Mouse (Mus musculus): Measurements from ENCODE around the gene Palm2. TPM values are rescaled to one million over a fixed set of nuclear protein-coding genes. Genes with fewer than 3 reads are reported as not detected.
A peak's percentile ranks its signal among the peaks of the same experiment; 100 is the strongest.

Palm2 gene
- polyA plus RNA-seq, 1 experiment from 2014 or later = 8.6 TPM

GRCm38 (mm10) chr4:57601903-57602617 is 168.0 kb downstream of the Palm2 start:
- no peak for ATAC-seq (ENCODE audit: insufficient number of reproducible peaks, low FRiP score, low TSS enrichment, low read depth)
- no peaks in the 10 kb centered on the region for H3K9me3 ChIP-seq
- H3K4me2 ChIP-seq = no peak overlapping the region
- peaks cover 12% of the 10 kb centered on the region for H3K4me1 ChIP-seq
- WGBS = 76% methylated on average over 10 of the region's 10 CpGs
- H3K36me3 ChIP-seq = no peaks in the 10 kb centered on the region
- no peak overlapping the region for H3K27ac ChIP-seq
- no peak overlapping the region for H3K9ac ChIP-seq
- no peak overlapping the region for H3K4me3 ChIP-seq
- no peaks in the 10 kb centered on the region for H3K27me3 ChIP-seq

DNA sequence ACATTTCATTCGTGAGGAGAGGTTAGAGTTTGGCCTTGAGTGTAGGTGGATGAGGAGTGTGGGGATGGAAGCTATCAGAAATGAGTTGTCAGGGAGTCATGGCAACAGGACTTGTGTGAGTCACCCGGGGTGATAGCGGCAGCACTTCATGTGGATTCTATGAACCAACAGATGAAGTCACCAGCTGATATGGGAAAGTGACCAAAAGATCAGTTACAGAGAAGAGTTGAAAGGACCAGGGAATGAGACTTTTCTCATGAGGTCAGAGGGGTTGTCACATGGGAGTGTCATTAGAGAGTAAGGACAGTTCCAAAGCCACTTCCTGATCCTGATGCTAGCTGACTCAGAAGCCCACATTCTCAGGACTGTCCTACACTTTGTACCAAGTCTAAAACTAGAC is 172.2 kb downstream of the Palm2 start:
- Histone ChIP-seq H3K4me1 (peaks cover 32% of the 10 kb centered on the region), H3K27me3 (no peaks in the 10 kb centered on the region), H3K4me3 (no peak overlapping the region), H3K4me2 (no peak overlapping the region), H3K9me3 (no peaks in the 10 kb centered on the region), H3K27ac (no peak overlapping the region), H3K9ac (no peak overlapping the region), H3K36me3 (no peaks in the 10 kb centered on the region)
- WGBS = 82% methylated on average over 3 of the region's 3 CpGs
- no peak for ATAC-seq (ENCODE audit: insufficient number of reproducible peaks, low FRiP score, low TSS enrichment, low read depth)

DNA sequence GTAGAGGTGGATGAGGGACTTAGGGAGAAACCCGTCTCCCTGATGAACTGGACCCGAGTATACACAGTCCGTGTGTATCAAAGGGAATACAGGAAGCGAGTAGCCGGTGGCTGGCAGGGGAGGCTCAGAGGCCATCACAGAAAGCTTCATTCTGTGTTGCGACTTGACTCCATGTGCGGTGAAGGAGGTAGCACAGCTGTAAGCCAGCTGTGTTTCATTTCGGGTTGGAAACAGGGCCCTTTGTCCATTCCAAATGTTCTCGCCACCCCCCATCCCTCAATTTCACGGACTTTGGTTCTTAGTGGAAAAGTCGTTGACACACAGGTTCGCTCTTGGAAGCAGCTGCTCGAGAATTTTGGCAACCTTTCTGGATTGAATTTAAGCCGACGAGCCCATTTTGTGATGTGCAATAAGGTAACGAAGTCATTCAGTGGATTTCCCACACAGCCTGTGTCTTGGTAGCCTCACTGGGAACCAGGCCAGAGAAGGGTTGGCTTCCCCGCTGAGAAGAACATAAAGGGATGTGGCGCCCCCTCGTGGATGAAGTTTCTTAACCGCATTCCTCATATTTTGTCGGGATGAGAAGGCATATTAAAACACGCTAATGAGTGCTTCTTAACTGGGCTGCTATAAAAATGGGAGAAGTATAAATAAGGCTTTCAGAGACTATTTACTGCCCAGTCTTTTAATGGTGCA is 173.3 kb downstream of the Palm2 start:
- H3K4me2 ChIP-seq = peak overlapping the region; percentile 44
- ATAC-seq (ENCODE audit: insufficient number of reproducible peaks, low FRiP score, low TSS enrichment, low read depth) = peak; percentile 77; the same call in 1 of the 2 replicates
- H3K27me3 ChIP-seq = no peaks in the 10 kb centered on the region
- no peak overlapping the region for H3K9ac ChIP-seq
- H3K9me3 ChIP-seq = no peaks in the 10 kb centered on the region
- peak overlapping the region; percentile 30 for H3K4me3 ChIP-seq
- H3K4me1 ChIP-seq = peaks cover 43% of the 10 kb centered on the region
- no peaks in the 10 kb centered on the region for H3K36me3 ChIP-seq
- H3K27ac ChIP-seq = peak overlapping the region; percentile 48
- 16% methylated on average over 22 of the region's 22 CpGs for WGBS

- Histone ChIP-seq H3K4me1 (peaks cover 38% of the 10 kb centered on the region), H3K4me3 (peak overlapping the region; percentile 7; the same call in 1 of the 2 replicates), H3K27me3 (no peaks in the 10 kb centered on the region), H3K4me2 (peak overlapping the region; percentile 35), H3K27ac (peak overlapping the region; percentile 65), H3K36me3 (no peaks in the 10 kb centered on the region), H3K9ac (no peak overlapping the region), H3K9me3 (no peaks in the 10 kb centered on the region)
- peak; percentile 74 for ATAC-seq (ENCODE audit: insufficient number of reproducible peaks, low FRiP score, low TSS enrichment, low read depth)
- WGBS = 10% methylated on average over 17 of the region's 17 CpGs
These were observed 177.4 kb downstream of the Palm2 start for GRCm38 (mm10) chr4:57611303-57612077.

- Histone ChIP-seq H3K27ac (no peak overlapping the region), H3K9ac (no peak overlapping the region), H3K4me2 (no peak overlapping the region), H3K27me3 (no peaks in the 10 kb centered on the region), H3K4me3 (no peak overlapping the region), H3K4me1 (peaks cover 30% of the 10 kb centered on the region), H3K9me3 (no peaks in the 10 kb centered on the region), H3K36me3 (no peaks in the 10 kb centered on the region)
- no peak for ATAC-seq (ENCODE audit: insufficient number of reproducible peaks, low FRiP score, low TSS enrichment, low read depth)
- WGBS = 82% methylated on average over 5 of the region's 5 CpGs
These were observed 178.7 kb downstream of the Palm2 start for GRCm38 (mm10) chr4:57612716-57613115.

- 91% methylated on average over 4 of the region's 4 CpGs for WGBS
- Histone ChIP-seq H3K36me3 (no peaks in the 10 kb centered on the region), H3K9me3 (no peaks in the 10 kb centered on the region), H3K27ac (no peak overlapping the region), H3K27me3 (no peaks in the 10 kb centered on the region), H3K4me3 (no peak overlapping the region), H3K9ac (no peak overlapping the region), H3K4me1 (peaks cover 37% of the 10 kb centered on the region), H3K4me2 (no peak overlapping the region)
- ATAC-seq (ENCODE audit: insufficient number of reproducible peaks, low FRiP score, low TSS enrichment, low read depth) = no peak
These were observed 180.6 kb downstream of the Palm2 start for GRCm38 (mm10) chr4:57614686-57615085.

DNA sequence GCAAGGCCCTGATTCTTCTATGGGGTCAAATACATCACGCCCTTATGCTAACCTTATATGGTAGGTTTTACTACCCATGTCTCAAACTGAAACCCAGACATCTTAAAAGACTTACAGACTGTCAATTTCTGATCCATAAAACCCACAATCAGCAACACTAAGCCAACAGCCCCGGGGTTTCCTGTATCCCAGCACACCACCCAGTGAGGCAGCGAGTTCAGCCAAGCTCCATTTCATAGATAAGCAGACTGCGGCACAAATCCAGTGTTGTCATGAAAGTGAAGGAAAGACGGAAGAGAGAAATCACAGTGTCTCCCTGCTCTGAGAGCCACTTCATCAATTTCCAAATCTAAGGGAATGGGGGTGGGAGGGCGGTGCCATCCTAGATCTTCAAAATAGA is 184.7 kb downstream of the Palm2 start:
- no peaks in the 10 kb centered on the region for H3K27me3 ChIP-seq
- no peaks in the 10 kb centered on the region for H3K9me3 ChIP-seq
- no peak overlapping the region for H3K4me2 ChIP-seq
- 58% methylated on average over 6 of the region's 6 CpGs for WGBS
- no peak overlapping the region for H3K4me3 ChIP-seq
- no peaks in the 10 kb centered on the region for H3K36me3 ChIP-seq
- no peak for ATAC-seq (ENCODE audit: insufficient number of reproducible peaks, low FRiP score, low TSS enrichment, low read depth)
- no peak overlapping the region for H3K9ac ChIP-seq
- H3K4me1 ChIP-seq = peaks cover 15% of the 10 kb centered on the region
- no peak overlapping the region for H3K27ac ChIP-seq

- Histone ChIP-seq H3K36me3 (no peaks in the 10 kb centered on the region), H3K27me3 (no peaks in the 10 kb centered on the region), H3K9me3 (no peaks in the 10 kb centered on the region), H3K4me2 (no peak overlapping the region), H3K4me3 (no peak overlapping the region), H3K9ac (no peak overlapping the region), H3K4me1 (peaks cover 12% of the 10 kb centered on the region), H3K27ac (no peak overlapping the region)
- WGBS = 78% methylated on average over 7 of the region's 7 CpGs
- ATAC-seq (ENCODE audit: insufficient number of reproducible peaks, low FRiP score, low TSS enrichment, low read depth) = no peak
These were observed 188.8 kb downstream of the Palm2 start for GRCm38 (mm10) chr4:57622816-57623215.

DNA sequence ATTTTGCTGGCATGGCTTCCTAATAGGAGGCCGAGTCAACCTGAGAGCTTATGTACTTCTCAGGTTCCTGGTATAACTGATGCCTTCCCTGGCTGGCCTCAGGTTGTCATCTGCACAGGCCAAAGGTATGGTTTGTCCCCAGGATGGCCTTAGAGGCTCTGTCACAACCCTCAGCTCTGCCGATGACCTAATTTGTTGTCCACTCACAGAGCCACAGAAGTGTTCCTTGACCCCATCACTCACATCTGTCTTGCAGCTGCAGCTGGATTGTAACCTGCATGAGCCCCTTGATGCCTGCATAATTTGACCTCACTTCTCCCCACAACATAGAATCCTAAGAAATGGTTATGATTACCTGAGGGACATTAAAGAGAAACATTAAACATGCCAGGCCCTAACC is 190.8 kb downstream of the Palm2 start:
- no peak overlapping the region for H3K9ac ChIP-seq
- H3K4me2 ChIP-seq = no peak overlapping the region
- no peaks in the 10 kb centered on the region for H3K9me3 ChIP-seq
- no peaks in the 10 kb centered on the region for H3K27me3 ChIP-seq
- H3K4me1 ChIP-seq = 0 out of 2 replicates have a peak, but pooled peaks cover 2% of the 10 kb centered on the region
- WGBS = 66% methylated on average over 2 of the region's 2 CpGs
- no peaks in the 10 kb centered on the region for H3K36me3 ChIP-seq
- no peak for ATAC-seq (ENCODE audit: insufficient number of reproducible peaks, low FRiP score, low TSS enrichment, low read depth)
- H3K27ac ChIP-seq = no peak overlapping the region
- H3K4me3 ChIP-seq = no peak overlapping the region

- no peak overlapping the region for H3K4me2 ChIP-seq
These were observed 191.3 kb downstream of the Palm2 start for GRCm38 (mm10) chr4:57625306-57625705.

GRCm38 (mm10) chr4:57625756-57626155 is 191.7 kb downstream of the Palm2 start:
- Histone ChIP-seq H3K9ac (no peak overlapping the region), H3K27me3 (no peaks in the 10 kb centered on the region), H3K36me3 (no peaks in the 10 kb centered on the region), H3K4me2 (no peak overlapping the region), H3K4me1 (0 out of 2 replicates have a peak, but pooled peaks cover 2% of the 10 kb centered on the region), H3K27ac (no peak overlapping the region), H3K4me3 (no peak overlapping the region), H3K9me3 (no peaks in the 10 kb centered on the region)
- no peak for ATAC-seq (ENCODE audit: insufficient number of reproducible peaks, low FRiP score, low TSS enrichment, low read depth)
- 86% methylated on average over 1 of the region's 1 CpGs for WGBS

More at GRCm38 (mm10) chr4:57625306-57625705, 191.3 kb downstream of the Palm2 start:
- Histone ChIP-seq H3K9ac (no peak overlapping the region), H3K27me3 (no peaks in the 10 kb centered on the region), H3K36me3 (no peaks in the 10 kb centered on the region), H3K27ac (no peak overlapping the region), H3K9me3 (no peaks in the 10 kb centered on the region), H3K4me3 (no peak overlapping the region), H3K4me1 (0 out of 2 replicates have a peak, but pooled peaks cover 2% of the 10 kb centered on the region)
- ATAC-seq (ENCODE audit: insufficient number of reproducible peaks, low FRiP score, low TSS enrichment, low read depth) = no peak
- 64% methylated on average over 1 of the region's 1 CpGs for WGBS

- Histone ChIP-seq H3K36me3 (no peaks in the 10 kb centered on the region), H3K9ac (no peak overlapping the region), H3K27me3 (no peaks in the 10 kb centered on the region), H3K4me3 (no peak overlapping the region), H3K4me2 (no peak overlapping the region), H3K4me1 (0 out of 2 replicates have a peak, but pooled peaks cover 2% of the 10 kb centered on the region), H3K27ac (no peak overlapping the region), H3K9me3 (no peaks in the 10 kb centered on the region)
- 67% methylated on average over 5 of the region's 5 CpGs for WGBS
- ATAC-seq (ENCODE audit: insufficient number of reproducible peaks, low FRiP score, low TSS enrichment, low read depth) = no peak
These were observed 192.9 kb downstream of the Palm2 start for GRCm38 (mm10) chr4:57626921-57627320.

Data from limb, embryonic 15.5 days (tissue).